Mouse (Mus musculus): Measurements from ENCODE around the gene Stub1.

Gene Stub1

GRCm38 (mm10) chr17:25786280-25786679 is 46.9 kb downstream of the Stub1 start, which contains the start of gene Ccdc78:
Gene Ccdc78, plus strand, starts transcription at chr17:25786580.
- no peak for DNase-seq

- DNase-seq = peak; percentile 95 to 97
These were observed 47.9 kb downstream of the Stub1 start, which contains the start of gene Haghl for GRCm38 (mm10) chr17:25785281-25785745. Gene Haghl, minus strand, starts transcription at chr17:25785673.

- DNase-seq = no peak
These were observed 49.2 kb downstream of the Stub1 start for GRCm38 (mm10) chr17:25783861-25784574.

- DNase-seq = peak; percentile 35 to 46
These were observed 50.1 kb downstream of the Stub1 start for GRCm38 (mm10) chr17:25783086-25783485.

GRCm38 (mm10) chr17:25781339-25781738 is 51.9 kb downstream of the Stub1 start:
- no peak for DNase-seq

All from kidney, adult 8-10 months (tissue).